Mouse (Mus musculus): ENCODE measurements at regions not wholly inside any gene's neighbourhood (a gene's known extent, or its start where the extent isn't known, plus 50 kb on each side); places are given as distances from the start of the nearest gene placed in this dataset.
A peak's percentile ranks its signal among the peaks of the same experiment; 100 is the strongest.

GRCm38 (mm10) chr1:77943101-77943500 is 253.8 kb downstream of the Pax3 start:
- DNase-seq (ENCODE audit: extremely low read depth, low read depth), result peak; percentile 0

DNA sequence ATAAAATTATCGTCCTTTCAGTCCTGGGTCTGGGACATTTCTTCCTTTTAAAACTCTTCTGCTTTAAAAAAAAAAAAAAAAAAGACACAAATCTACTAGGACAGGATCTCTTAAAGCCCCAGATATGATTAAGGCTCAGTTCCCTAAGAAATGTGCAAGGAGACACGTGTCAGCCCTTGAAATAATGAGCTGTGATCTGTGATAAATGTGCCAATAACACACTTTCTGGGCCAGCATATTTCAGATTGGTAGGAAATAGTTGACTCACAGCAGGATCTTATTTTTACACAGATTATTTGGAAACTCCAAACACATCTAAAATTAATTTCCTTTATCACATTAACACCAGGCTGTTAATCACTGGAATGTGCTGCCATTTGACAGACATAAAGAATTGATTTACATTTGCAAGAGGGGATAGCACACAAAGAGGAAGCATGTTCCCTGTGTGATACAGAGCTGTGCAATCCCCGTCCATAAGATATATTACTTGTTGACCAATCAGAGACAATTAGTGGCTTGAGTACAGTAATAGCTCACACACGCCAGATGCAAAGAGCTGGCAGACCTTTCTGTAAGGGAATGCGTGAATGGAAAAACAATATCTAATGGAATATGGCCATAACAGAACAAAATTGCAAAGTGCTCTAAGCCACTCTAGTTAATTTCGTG is 263.7 kb downstream of the Pax3 start:
- DNase-seq (ENCODE audit: extremely low read depth, low read depth), result no peak

DNA sequence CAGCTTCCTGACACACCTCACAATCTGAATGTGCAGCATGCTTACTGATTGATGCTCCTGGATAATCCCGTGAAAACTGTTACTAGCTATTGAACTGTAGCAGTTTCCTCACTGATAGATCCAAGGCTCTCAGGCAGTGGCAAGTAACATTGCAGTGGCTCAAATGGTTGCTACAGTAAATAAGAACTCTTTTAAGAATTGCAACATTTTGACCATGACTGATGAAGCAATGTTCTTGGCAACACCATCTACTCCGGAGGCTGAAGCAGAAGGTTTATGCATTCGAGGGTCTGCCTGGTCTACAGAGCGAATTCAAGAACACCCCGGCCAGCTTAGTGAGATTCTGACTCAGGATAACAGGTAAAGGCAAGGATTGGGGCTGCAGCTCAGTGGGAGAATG is 264.7 kb downstream of the Pax3 start:
- DNase-seq (ENCODE audit: extremely low read depth, low read depth), result no peak

GRCm38 (mm10) chr1:77930661-77931060 is 266.3 kb downstream of the Pax3 start:
- DNase-seq (ENCODE audit: extremely low read depth, low read depth), result no peak

GRCm38 (mm10) chr1:77929552-77929951 is 267.4 kb downstream of the Pax3 start:
- DNase-seq (ENCODE audit: extremely low read depth, low read depth), result no peak

GRCm38 (mm10) chr1:77926146-77926545 is 270.8 kb downstream of the Pax3 start:
- no peak for DNase-seq (ENCODE audit: extremely low read depth, low read depth)

DNA sequence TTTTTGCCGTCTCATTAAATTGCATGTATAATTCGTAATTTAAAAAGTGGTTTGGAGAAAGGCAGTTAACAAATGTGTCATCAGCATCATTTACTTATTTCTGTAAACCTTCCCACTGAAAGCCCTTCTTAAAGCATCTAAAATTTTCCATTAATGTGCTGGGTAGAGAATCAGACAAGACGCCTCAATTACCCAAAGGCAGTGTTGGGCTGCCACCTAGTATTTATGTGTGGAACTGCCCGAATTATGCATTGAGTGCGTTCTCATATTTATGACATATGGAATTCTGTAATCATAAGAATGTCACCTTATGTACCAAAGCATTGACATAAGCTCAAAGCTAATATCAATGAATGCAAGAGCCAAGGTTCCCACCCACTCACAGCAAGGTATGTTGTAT is 300.7 kb downstream of the Pax3 start:
- DNase-seq (ENCODE audit: extremely low read depth, low read depth), result no peak

- DNase-seq (ENCODE audit: extremely low read depth, low read depth), result no peak
Measured at GRCm38 (mm10) chr1:77879026-77879425, 317.9 kb downstream of the Pax3 start.

- no peak for DNase-seq (ENCODE audit: extremely low read depth, low read depth)
Measured at GRCm38 (mm10) chr1:77870125-77870524, 326.8 kb downstream of the Pax3 start.

DNA sequence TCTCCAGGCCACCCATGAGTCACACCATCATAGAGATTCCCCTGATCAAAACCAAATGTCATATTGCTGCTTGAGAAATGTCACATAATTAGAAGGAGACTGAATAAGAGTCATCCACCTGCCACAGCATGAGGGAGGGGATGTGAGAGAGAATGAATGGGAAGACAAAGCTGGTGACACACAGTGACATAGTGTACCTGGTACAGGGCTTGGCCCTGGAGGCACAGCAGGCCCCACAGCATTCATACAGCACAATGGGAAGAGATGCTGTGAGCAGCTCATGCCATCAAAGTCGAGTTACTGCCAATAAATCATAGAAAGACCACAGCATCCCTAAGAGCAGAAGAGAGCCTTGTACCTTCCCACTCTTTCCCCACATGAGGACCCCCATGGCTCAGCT is 327.8 kb downstream of the Pax3 start:
- no peak for DNase-seq (ENCODE audit: extremely low read depth, low read depth)

DNA sequence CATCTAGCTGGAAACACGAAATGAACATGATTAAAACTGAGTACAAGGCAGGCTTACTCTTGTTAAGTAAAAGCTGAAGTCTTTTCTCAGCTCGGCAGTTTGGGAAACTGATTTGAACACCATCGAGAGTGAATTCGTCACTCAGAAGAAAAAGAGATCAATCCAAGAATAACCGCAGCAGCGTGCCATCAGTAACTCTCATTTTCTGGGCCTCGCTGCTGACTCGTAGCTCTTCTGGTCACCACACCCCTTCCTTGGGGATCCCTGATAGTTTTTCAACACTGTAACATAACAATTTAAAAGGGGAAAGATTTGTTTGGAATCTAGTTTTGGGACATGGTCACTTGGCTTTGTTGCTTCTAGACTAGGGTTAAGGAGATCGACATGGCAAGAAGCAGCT is 337.0 kb downstream of the Pax3 start:
- no peak for DNase-seq (ENCODE audit: extremely low read depth, low read depth)

- no peak for DNase-seq (ENCODE audit: extremely low read depth, low read depth)
Measured at GRCm38 (mm10) chr1:77854366-77854765, 339.5 kb upstream of the Epha4 start.

GRCm38 (mm10) chr1:77847766-77848615 is 333.1 kb upstream of the Epha4 start:
- no peak for DNase-seq (ENCODE audit: extremely low read depth, low read depth)

DNA sequence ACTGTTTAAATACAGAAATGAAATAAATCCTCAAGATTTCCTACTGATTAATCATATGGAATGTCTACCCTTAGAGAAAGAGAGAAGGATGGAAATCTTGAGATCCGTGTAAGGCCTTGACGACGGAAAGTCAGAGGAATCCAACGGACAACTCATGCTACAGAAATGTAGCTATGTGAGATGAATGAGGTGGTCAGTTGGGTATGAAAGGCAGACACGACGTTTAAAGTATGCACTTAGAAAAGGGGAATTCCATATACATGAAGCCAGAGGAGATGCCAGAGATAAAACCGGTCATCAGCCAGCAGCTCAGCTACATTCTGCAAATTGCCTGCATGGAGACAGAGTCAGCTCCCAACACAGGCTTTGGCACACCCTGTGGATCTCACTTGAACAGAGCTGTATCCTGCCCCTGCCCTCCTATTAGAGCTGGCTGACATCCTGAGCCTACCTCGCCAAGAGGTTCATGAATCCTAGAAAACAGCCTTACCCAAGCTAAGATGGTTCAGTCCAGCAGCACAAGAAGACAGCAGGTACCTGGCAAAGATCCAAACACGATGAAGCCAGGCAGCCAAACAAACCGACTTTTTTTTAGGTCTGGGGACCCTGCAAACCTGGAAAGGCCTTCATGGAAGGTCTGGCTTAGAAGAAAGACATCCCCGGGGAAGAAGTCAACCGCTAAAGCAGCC is 331.3 kb upstream of the Epha4 start:
- DNase-seq (ENCODE audit: extremely low read depth, low read depth), result no peak

DNA sequence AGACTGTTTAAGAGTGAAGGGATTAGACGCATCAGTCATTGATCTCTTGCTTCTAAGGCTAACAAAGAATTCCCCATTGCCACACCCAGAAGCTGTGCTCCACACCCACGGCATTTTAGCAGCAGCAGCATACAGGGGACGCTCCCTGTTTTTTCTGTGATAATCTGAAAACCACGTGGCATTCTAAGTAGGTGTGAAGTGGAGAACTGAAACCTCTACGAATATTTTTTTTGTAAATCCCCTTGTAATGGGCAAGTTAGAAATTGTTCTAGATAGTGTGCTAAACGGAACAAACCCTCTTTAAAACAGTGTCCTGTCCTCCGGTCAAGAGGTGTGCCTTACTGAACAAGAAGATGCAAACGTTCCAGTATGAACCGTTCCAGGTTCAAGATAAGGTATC is 325.8 kb upstream of the Epha4 start:
- DNase-seq (ENCODE audit: extremely low read depth, low read depth), result no peak

GRCm38 (mm10) chr1:77832174-77832573 is 317.3 kb upstream of the Epha4 start:
- no peak for DNase-seq (ENCODE audit: extremely low read depth, low read depth)

DNA sequence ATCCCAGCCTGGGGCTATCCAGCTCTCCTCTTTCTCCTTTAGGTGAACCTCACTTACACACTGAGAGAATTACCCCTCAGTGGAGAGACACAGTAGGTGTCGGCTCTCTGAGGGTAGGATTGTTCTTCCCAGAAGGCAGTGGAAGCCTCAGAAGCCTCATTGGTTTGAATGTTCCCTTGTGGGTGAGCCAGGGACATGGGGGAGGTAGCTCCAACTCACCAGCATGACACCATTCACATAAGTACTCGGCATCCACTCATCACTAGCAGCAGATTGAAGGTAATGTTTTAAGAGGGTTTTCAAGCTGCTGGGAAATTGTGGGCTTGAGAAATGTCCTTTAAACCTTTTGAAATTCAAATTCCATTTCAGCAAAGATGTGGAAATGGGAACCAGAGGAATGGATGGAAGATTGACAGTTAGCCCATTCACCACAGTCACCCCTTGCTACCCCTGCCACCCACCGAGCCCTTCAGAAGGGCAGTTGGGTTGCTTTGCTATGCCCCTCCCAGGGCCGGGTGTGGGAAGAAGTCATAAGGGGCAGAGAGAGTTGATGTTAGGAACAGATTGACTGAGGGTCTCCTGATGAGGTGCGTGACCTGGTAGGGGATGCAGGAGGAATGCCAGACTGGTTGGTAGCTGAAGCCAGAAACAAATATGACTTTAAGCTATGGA is 310.0 kb upstream of the Epha4 start:
- DNase-seq (ENCODE audit: extremely low read depth, low read depth), result no peak

GRCm38 (mm10) chr1:77823801-77824687 is 309.2 kb upstream of the Epha4 start:
- DNase-seq (ENCODE audit: extremely low read depth, low read depth), result no peak

- no peak for DNase-seq (ENCODE audit: extremely low read depth, low read depth)
Measured at GRCm38 (mm10) chr1:77820101-77820500, 305.2 kb upstream of the Epha4 start.

GRCm38 (mm10) chr1:77815451-77815850 is 300.6 kb upstream of the Epha4 start:
- DNase-seq (ENCODE audit: extremely low read depth, low read depth), result no peak

DNA sequence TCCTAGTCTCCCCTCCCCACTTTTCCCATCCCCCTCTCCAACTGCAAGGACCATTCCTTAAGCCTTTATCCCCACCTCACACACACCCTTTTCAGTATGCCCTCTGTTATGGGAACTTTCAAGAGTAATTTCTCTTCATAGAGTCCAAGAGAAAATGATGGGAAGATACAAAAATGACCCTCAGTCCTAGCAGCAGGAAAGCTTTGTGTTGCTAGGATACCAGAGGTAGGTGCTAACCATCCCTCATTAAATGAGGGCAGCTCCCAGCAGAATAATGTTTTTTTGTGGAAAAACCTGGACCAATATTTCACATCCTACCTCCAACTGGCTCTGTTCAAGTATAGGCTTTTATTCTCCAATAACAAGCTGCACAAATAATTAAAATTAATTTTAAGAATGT is 296.7 kb upstream of the Epha4 start:
- DNase-seq (ENCODE audit: extremely low read depth, low read depth), result no peak
